Mouse (Mus musculus): ENCODE measurements at regions not wholly inside any gene's neighbourhood (a gene's known extent, or its start where the extent isn't known, plus 50 kb on each side); places are given as distances from the start of the nearest gene placed in this dataset.
"Not testable (repeated sequence)": the region's sequence is repeated elsewhere in the genome, so short reads cannot be mapped to it uniquely, and the experiment has no call there.

- Histone ChIP-seq H3K4me1 (ENCODE audit: control insufficient read depth, insufficient read depth, low read length) (peaks cover 2% of the 10 kb centered on the region; the same call in 1 of the 2 replicates), H3K4me3 (ENCODE audit: insufficient read depth, low read length) (no peak overlapping the region), H3K27ac (ENCODE audit: insufficient read depth, low read length) (no peak overlapping the region)
- TF ChIP-seq POLR2A (IDR thresholded peaks at IDR 0.05; ENCODE audit: extremely low read depth, insufficient read depth, low read length): no peak
- TF ChIP-seq CTCF (IDR thresholded peaks at IDR 0.05; ENCODE audit: extremely low read depth, insufficient read depth, low read length): no peak
Measured at GRCm38 (mm10) chrX:12293146-12293545, 133.0 kb upstream of the Bcor start.

DNA sequence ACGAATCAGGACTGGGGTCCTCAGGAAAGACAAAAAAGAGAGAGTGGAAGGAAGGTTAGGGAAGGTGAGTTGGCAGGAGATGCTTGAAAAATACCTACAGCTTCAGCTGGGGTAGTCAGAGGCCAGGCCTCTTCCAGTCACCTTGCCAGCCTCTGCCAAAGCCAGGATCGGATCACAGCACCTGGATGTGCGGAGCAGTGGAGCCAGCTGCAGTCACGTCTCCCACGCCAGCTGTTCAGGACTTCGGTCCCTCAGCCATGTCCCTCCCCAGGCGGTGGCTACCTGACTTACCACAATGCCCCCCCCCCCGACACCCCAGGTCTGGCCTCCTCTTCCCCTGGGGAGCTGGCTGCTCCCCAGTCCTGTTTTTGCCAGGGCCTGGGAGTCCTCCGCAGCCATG, 134.3 kb upstream of the Bcor start:
- TF ChIP-seq POLR2A (IDR thresholded peaks at IDR 0.05; ENCODE audit: extremely low read depth, insufficient read depth, low read length): no peak
- TF ChIP-seq CTCF (IDR thresholded peaks at IDR 0.05; ENCODE audit: extremely low read depth, insufficient read depth, low read length): no peak
- Histone ChIP-seq H3K4me1 (ENCODE audit: control insufficient read depth, insufficient read depth, low read length) (peaks cover 2% of the 10 kb centered on the region; the same call in 1 of the 2 replicates), H3K27ac (ENCODE audit: insufficient read depth, low read length) (no peak overlapping the region), H3K4me3 (ENCODE audit: insufficient read depth, low read length) (no peak overlapping the region)

GRCm38 (mm10) chrX:12294941-12295340, 134.8 kb upstream of the Bcor start:
- Histone ChIP-seq H3K4me3 (ENCODE audit: insufficient read depth, low read length) (no peak overlapping the region), H3K27ac (ENCODE audit: insufficient read depth, low read length) (no peak overlapping the region), H3K4me1 (ENCODE audit: control insufficient read depth, insufficient read depth, low read length) (peaks cover 2% of the 10 kb centered on the region; the same call in 1 of the 2 replicates)
- no peak for TF ChIP-seq CTCF (IDR thresholded peaks at IDR 0.05; ENCODE audit: extremely low read depth, insufficient read depth, low read length)
- no peak for TF ChIP-seq POLR2A (IDR thresholded peaks at IDR 0.05; ENCODE audit: extremely low read depth, insufficient read depth, low read length)

DNA sequence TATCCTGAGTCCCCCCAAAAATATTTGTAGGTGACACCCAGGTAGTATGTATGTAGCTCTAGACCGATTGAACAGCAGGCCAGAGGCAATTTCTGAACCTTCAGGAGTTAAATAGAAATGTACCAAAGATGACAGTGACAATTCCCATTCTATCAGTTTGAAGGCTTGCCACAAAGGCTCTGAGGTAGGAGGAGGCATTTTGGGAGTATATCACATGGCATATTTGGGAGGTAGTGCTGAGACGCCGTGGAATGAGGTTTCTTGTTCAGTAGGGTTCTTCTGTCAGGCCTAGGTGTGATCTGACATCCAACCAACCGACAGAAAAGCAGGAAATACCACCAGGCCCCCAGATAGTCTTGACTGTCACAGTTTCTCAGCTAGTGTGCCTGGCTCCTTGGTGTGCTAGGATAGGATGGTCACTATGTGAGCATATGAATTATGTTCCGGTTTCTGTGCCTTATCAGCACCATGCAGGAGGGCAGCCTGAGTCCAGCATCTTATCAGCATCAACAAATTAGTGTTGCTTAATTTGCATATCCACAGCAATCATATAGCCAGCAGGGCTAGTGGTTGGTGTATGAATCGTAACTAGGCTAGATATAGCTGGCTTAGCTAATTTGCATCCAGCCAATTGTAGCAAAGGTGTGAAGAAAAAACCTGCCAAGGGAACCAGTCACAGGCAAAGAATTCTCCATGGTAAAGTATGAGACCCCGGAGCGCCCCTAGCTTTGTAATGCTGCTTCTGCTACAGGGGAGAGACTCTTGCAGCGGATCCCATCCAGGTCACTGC, 136.3 kb upstream of the Bcor start:
- H3K4me1 ChIP-seq (ENCODE audit: control insufficient read depth, insufficient read depth, low read length): peaks cover 2% of the 10 kb centered on the region; the same call in 1 of the 2 replicates
- no peak overlapping the region for H3K4me3 ChIP-seq (ENCODE audit: insufficient read depth, low read length)
- TF ChIP-seq CTCF (IDR thresholded peaks at IDR 0.05; ENCODE audit: extremely low read depth, insufficient read depth, low read length) (no peak), POLR2A (IDR thresholded peaks at IDR 0.05; ENCODE audit: extremely low read depth, insufficient read depth, low read length) (no peak)
- no peak overlapping the region for H3K27ac ChIP-seq (ENCODE audit: insufficient read depth, low read length)

DNA sequence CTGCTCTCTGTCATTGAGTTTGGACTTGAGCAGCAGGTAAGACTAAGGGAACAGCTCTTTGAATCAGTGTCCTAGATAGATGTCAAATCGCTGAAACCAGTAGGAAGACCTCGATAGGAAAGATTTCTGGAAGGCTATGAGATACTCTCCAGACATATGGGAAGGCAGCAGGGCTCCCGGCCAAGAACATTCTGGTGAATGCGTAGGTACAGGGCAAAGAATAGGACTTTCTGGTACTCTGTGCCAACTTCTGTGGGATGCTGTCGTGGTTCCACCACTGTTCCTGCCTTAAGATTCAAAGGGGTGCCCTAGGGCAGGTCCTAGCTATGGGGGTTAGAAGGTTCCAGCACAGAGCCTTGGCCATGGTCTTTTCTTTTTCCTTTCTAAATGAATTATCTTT, 138.5 kb upstream of the Bcor start:
- TF ChIP-seq CTCF (IDR thresholded peaks at IDR 0.05; ENCODE audit: extremely low read depth, insufficient read depth, low read length): no peak
- TF ChIP-seq POLR2A (IDR thresholded peaks at IDR 0.05; ENCODE audit: extremely low read depth, insufficient read depth, low read length): no peak
- H3K4me1 ChIP-seq (ENCODE audit: control insufficient read depth, insufficient read depth, low read length): peaks cover 2% of the 10 kb centered on the region; the same call in 1 of the 2 replicates
- no peak overlapping the region for H3K4me3 ChIP-seq (ENCODE audit: insufficient read depth, low read length)
- H3K27ac ChIP-seq (ENCODE audit: insufficient read depth, low read length): no peak overlapping the region

DNA sequence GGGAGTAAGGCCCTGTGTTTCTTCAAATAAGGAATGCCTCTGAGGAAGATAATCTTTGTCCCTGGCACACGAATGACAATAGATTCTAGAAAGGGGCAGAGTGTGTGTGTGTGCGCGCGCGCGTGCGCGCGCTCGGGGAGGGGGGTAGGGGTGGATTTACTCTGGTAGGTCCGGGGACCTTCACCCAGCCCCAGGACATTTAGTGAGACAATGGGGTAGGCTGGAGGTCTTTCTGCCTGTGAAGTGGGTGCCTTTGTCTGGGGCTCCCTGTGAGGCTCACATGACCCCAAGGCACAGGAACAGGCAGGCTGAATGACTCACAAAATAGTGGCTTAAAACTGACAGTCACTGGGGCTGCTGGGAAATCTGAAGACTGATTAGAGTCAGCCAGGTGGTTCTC, 139.1 kb upstream of the Bcor start:
- no peak for TF ChIP-seq POLR2A (IDR thresholded peaks at IDR 0.05; ENCODE audit: extremely low read depth, insufficient read depth, low read length)
- TF ChIP-seq CTCF (IDR thresholded peaks at IDR 0.05; ENCODE audit: extremely low read depth, insufficient read depth, low read length): no peak
- Histone ChIP-seq H3K27ac (ENCODE audit: insufficient read depth, low read length) (no peak overlapping the region), H3K4me3 (ENCODE audit: insufficient read depth, low read length) (no peak overlapping the region), H3K4me1 (ENCODE audit: control insufficient read depth, insufficient read depth, low read length) (peaks cover 2% of the 10 kb centered on the region; the same call in 1 of the 2 replicates)

DNA sequence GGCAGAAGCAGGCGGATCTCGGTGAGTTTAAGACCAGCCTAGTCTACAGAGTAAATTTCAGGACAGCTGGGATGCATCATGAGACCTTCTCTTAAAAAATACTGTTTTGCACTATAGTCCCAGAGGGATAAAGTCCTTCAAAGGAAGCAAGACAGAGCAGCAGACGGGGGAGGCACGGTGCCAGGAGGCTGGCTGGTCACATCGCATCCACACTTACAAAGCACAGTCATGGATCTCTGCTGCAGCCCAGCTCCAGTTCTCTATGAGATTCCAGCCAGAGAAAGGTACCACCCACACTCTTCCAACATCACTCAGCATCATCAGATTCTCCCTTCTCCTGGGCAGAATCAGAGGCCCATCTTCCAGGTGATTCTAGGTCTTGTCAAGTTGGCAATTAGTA, 144.5 kb upstream of the Bcor start:
- Histone ChIP-seq H3K27ac (ENCODE audit: insufficient read depth, low read length) (no peak overlapping the region), H3K4me1 (ENCODE audit: control insufficient read depth, insufficient read depth, low read length) (no peaks in the 10 kb centered on the region), H3K4me3 (ENCODE audit: insufficient read depth, low read length) (no peak overlapping the region)
- TF ChIP-seq POLR2A (IDR thresholded peaks at IDR 0.05; ENCODE audit: extremely low read depth, insufficient read depth, low read length): no peak
- no peak for TF ChIP-seq CTCF (IDR thresholded peaks at IDR 0.05; ENCODE audit: extremely low read depth, insufficient read depth, low read length)

DNA sequence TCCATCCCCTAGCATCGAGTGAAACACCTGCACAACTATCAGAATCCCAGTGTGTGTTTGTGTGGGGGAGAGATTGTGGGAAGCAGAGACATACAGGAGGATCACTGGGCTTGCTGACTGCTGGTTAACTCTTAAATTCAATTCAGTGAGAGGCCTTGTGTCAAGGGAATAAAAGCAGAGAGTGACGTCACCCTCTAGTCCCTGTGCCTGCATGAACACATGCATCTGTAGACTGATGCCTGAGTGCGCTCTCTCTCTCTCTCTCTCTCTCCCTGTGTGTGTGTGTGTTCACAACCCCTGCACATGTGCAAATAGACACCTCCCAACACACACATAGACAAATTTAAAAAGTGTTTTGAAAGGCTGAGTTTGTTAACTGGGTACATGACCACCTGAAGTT, 146.8 kb upstream of the Bcor start:
- TF ChIP-seq POLR2A (IDR thresholded peaks at IDR 0.05; ENCODE audit: extremely low read depth, insufficient read depth, low read length): no peak
- no peak for TF ChIP-seq CTCF (IDR thresholded peaks at IDR 0.05; ENCODE audit: extremely low read depth, insufficient read depth, low read length)
- H3K4me1 ChIP-seq (ENCODE audit: control insufficient read depth, insufficient read depth, low read length): no peaks in the 10 kb centered on the region
- H3K27ac ChIP-seq (ENCODE audit: insufficient read depth, low read length): no peak overlapping the region
- H3K4me3 ChIP-seq (ENCODE audit: insufficient read depth, low read length): no peak overlapping the region

GRCm38 (mm10) chrX:12312534-12312933, 152.4 kb upstream of the Bcor start:
- H3K27ac ChIP-seq (ENCODE audit: insufficient read depth, low read length): no peak overlapping the region
- no peak overlapping the region for H3K4me3 ChIP-seq (ENCODE audit: insufficient read depth, low read length)
- TF ChIP-seq POLR2A (IDR thresholded peaks at IDR 0.05; ENCODE audit: extremely low read depth, insufficient read depth, low read length) (no peak), CTCF (IDR thresholded peaks at IDR 0.05; ENCODE audit: extremely low read depth, insufficient read depth, low read length) (no peak)
- H3K4me1 ChIP-seq (ENCODE audit: control insufficient read depth, insufficient read depth, low read length): no peaks in the 10 kb centered on the region

DNA sequence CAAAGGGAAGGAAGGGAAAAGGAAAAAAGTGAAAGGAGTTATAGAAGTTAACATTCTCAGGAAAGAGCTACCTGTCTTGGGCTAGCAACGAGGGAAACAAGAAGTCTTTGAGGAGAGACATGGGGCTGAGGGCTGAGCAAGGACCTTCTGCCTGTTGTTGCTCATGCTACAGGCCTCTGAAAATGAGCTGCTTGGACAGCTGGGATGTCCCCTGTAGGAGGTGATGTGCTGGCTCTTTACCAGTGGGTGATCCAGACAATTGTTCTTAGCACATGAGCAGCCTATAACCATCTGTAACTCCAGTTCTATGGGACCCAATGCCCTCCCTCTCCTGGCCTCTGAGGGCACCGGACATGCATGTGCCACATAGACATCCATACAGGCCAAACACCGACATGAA, 155.5 kb upstream of the Bcor start:
- TF ChIP-seq POLR2A (IDR thresholded peaks at IDR 0.05; ENCODE audit: extremely low read depth, insufficient read depth, low read length) (no peak), CTCF (IDR thresholded peaks at IDR 0.05; ENCODE audit: extremely low read depth, insufficient read depth, low read length) (no peak)
- Histone ChIP-seq H3K4me3 (ENCODE audit: insufficient read depth, low read length) (no peak overlapping the region), H3K4me1 (ENCODE audit: control insufficient read depth, insufficient read depth, low read length) (no peaks in the 10 kb centered on the region), H3K27ac (ENCODE audit: insufficient read depth, low read length) (no peak overlapping the region)

DNA sequence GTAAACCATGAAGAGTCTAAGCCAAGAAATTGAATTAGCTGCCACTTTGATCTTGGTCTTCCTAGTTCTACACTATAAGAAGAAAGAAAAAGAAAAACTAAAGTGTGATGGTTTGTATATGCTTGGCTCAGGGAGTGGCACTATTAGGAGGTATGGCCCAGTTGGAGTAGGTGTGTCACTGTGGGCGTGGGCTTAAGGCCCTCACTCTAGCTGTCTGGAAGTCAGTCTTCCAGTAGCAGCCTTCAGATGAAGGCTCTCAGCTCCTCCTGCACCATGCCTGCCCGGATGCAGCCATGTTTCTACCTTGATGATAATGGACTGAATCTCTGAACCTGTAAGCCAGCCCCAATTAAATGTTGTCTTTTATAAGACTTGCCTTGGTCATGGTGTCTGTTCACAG, 157.3 kb upstream of the Bcor start:
- H3K4me1 ChIP-seq (ENCODE audit: control insufficient read depth, insufficient read depth, low read length); H3K4me3 ChIP-seq (ENCODE audit: insufficient read depth, low read length); H3K27ac ChIP-seq (ENCODE audit: insufficient read depth, low read length): not testable (repeated sequence)
